Mouse (Mus musculus): ENCODE measurements around the gene Mup2.
"Not testable (repeated sequence)": the region's sequence is repeated elsewhere in the genome, so short reads cannot be mapped to it uniquely, and the experiment has no call there.

Mup2 gene

DNA sequence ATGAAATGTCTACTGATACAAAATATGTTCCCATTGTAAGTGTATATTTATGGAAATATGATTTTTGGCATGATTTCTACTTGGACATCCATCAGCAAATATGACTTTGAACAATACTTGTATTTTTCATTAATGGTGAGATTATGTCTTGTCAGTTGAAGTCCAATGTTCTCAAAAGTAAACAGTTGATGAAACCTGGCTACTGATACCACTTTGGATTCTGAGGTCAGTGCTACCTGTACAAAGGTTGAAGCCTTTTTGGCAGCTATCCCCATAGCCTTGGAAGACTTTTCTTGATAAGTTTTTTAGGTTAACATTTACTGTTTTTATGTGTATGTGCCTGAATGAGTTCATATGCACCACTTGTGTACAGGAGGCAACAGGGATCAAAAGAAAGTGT is at the start of gene Mup2:
Gene Mup2, minus strand, starts transcription at position 101 of the 400 bp plus-strand sequence.
- not testable (repeated sequence) for DNase-seq
